In the genomic region with DNA sequence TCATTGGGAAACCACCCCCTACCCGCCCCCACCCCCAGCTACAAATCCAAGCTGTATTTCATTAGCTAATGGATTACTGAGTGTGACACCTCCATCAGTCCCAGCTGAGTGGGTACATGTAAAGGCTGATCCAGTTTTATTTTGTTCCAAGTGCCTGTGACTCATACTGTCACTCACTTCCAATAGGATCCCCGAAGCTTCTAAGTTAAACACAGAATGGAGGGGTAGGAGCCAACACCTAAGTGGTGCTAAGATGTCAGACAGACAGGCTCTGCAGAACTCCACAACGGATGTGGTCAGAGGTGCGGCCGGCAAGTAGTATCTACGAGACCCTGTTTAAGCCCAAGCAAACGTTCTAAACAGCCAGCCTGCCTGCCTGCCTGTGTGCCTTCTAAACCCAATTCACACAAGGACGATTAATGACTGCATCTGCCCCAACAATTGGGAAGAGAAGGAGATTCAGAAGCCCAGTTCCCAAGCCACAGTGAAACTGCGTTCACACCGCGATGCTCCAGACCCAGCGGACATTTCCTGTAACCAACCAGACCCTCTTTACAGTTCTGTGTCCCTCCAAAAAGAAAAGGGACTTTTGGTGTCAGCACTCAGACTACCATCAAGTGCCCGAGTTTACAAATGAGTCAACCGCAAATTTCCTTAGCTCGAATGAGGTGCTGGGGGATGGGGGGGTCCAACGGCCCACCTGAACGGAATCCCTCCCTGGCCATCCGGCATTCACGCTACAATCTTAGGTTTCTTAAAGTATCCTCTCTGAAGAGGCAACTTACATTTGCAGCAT, we compare ENCODE assay signal across 9 mouse cellular contexts. TPM values are rescaled to one million over a fixed set of nuclear protein-coding genes. Genes with fewer than 3 reads are reported as not detected.
DNase-seq lines count a peak whose midpoint lies in the region; ATAC-seq and TF ChIP-seq lines count a peak whose summit lies in the region.
"Had no signal": no experiment of that assay in that cellular context is flagged by ENCODE, and none has a peak within 500 bp of the region (broad histone marks: within the 10 kb centered on the region; RNA-seq: fewer than 3 reads in every experiment).

No protein-coding gene starts in this region.

- H3K4me2 ChIP-seq in hindbrain, embryonic 14.5 days (replicated peaks): peak overlapping the region; percentile 67
- H3K4me2 ChIP-seq in liver, embryonic 14.5 days (ENCODE audit: low read depth): peak overlapping the region; percentile 89
- peak overlapping the region; percentile 94 for H3K4me2 ChIP-seq in stomach, embryonic 14.5 days (replicated peaks; ENCODE audit: low read depth, low read length)

- no peak for TF ChIP-seq CTCF in gastrocnemius, adult 2 months (IDR thresholded peaks at IDR 0.05)
- TF ChIP-seq CTCF in liver, embryonic 14.5 days (IDR thresholded peaks at IDR 0.05; ENCODE audit: low read depth): no peak

- WGBS in hindbrain, embryonic 14.5 days: 2% methylated on average over 19 of the region's 19 CpGs
- WGBS in liver, embryonic 14.5 days (ENCODE audit: insufficient replicate concordance): 2% methylated on average over 19 of the region's 19 CpGs
- WGBS in stomach, embryonic 14.5 days: 4% methylated on average over 19 of the region's 19 CpGs

- H3K9ac ChIP-seq in hindbrain, embryonic 14.5 days: peak overlapping the region; percentile 91
- peak overlapping the region; percentile 94 for H3K9ac ChIP-seq in liver, embryonic 14.5 days (replicated peaks)
- 0 out of 2 replicates have a peak overlapping the region, but pooled peaks have one; percentile 2 for H3K9ac ChIP-seq in stomach, embryonic 14.5 days (replicated peaks; ENCODE audit: low read depth, low read length)

- H3K9me3 ChIP-seq in hindbrain, embryonic 14.5 days (ENCODE audit: control insufficient read depth, low read length): no peaks in the 10 kb centered on the region
- no peaks in the 10 kb centered on the region for H3K9me3 ChIP-seq in liver, embryonic 14.5 days (ENCODE audit: control insufficient read depth, low read length)
- no peaks in the 10 kb centered on the region for H3K9me3 ChIP-seq in stomach, embryonic 14.5 days (ENCODE audit: control insufficient read depth, low read depth, low read length)

- no peak for ATAC-seq in hindbrain, embryonic 14.5 days (ENCODE audit: low FRiP score)
- no peak for ATAC-seq in liver, embryonic 14.5 days (ENCODE audit: insufficient read depth)
- no peak for ATAC-seq in stomach, embryonic 14.5 days (ENCODE audit: insufficient number of reproducible peaks, insufficient read depth, low FRiP score, low read depth)

- peak overlapping the region; percentile 94 for H3K27ac ChIP-seq in gastrocnemius, adult 2 months
- peak overlapping the region; percentile 51 for H3K27ac ChIP-seq in hindbrain, embryonic 14.5 days
- H3K27ac ChIP-seq in liver, embryonic 14.5 days: peak overlapping the region; percentile 85
- H3K27ac ChIP-seq in stomach, embryonic 14.5 days (ENCODE audit: low read length): no peak overlapping the region
- H3K27ac ChIP-seq: macrophage had no signal

- peaks cover 24% of the 10 kb centered on the region for H3K4me1 ChIP-seq in hindbrain, embryonic 14.5 days (replicated peaks; ENCODE audit: control insufficient read depth, insufficient read depth, low read length)
- peaks cover 27 to 31% of the 10 kb centered on the region in 2 experiments for H3K4me1 ChIP-seq in liver, embryonic 14.5 days (replicated peaks; ENCODE audit: control insufficient read depth in 2 of 2, insufficient read depth in 2 of 2, low read length in 1 of 2)
- H3K4me1 ChIP-seq in stomach, embryonic 14.5 days (ENCODE audit: control insufficient read depth, insufficient read depth, low read length): peaks cover 10% of the 10 kb centered on the region

- TF ChIP-seq EP300 in liver, embryonic 14.5 days (IDR thresholded peaks at IDR 0.05; ENCODE audit: low read depth): no peak

- no peaks in the 10 kb centered on the region for H3K27me3 ChIP-seq in hindbrain, embryonic 14.5 days (ENCODE audit: control insufficient read depth, insufficient read depth, low read length)
- H3K27me3 ChIP-seq in liver, embryonic 14.5 days (ENCODE audit: control insufficient read depth, insufficient read depth, low read length): no peaks in the 10 kb centered on the region
- no peaks in the 10 kb centered on the region for H3K27me3 ChIP-seq in stomach, embryonic 14.5 days (ENCODE audit: control insufficient read depth, insufficient read depth, low read length)

- DNase-seq in gastrocnemius, adult 2 months: no peak
- no peak for DNase-seq in gastrocnemius, adult 18-20 months (ENCODE audit: low spot score)
- DNase-seq in A20 (ENCODE audit: low read depth, low spot score): peak; percentile 75
- DNase-seq in embryo, embryonic 10.5 days (ENCODE audit: low spot score): peak; percentile 53
- DNase-seq in hindbrain, embryonic 14.5 days (ENCODE audit: low spot score): no peak
- no peak for DNase-seq in liver, embryonic 14.5 days (ENCODE audit: low read depth in 3 of 3, low spot score in 3 of 3)
- no peak for DNase-seq in c-Kit-positive CD71-positive TER-119-positive erythroid progenitor cells, embryonic 14.5 days (ENCODE audit: low spot score)

- H3K4me3 ChIP-seq in gastrocnemius, adult 2 months: peak overlapping the region; percentile 82
- peak overlapping the region; percentile 83 for H3K4me3 ChIP-seq in hindbrain, embryonic 14.5 days (replicated peaks; ENCODE audit: low read length)
- H3K4me3 ChIP-seq in liver, embryonic 14.5 days (ENCODE audit: insufficient read depth in 1 of 2, low read depth in 2 of 2, low read length in 2 of 2): peak overlapping the region; percentile 80 to 81
- H3K4me3 ChIP-seq in stomach, embryonic 14.5 days (ENCODE audit: low read depth, low read length): peak overlapping the region; percentile 64

- no peaks in the 10 kb centered on the region for H3K36me3 ChIP-seq in hindbrain, embryonic 14.5 days (replicated peaks; ENCODE audit: control insufficient read depth, insufficient read depth)
- H3K36me3 ChIP-seq in liver, embryonic 14.5 days (replicated peaks; ENCODE audit: control insufficient read depth, insufficient read depth, low read depth): peaks cover 7% of the 10 kb centered on the region
- H3K36me3 ChIP-seq in stomach, embryonic 14.5 days (ENCODE audit: control insufficient read depth, insufficient read depth, low read length): no peaks in the 10 kb centered on the region

- intact Hi-C loops in gastrocnemius, adult 2 months (cut with DNase I): no loop called here

RNA-seq across cellular contexts. Expression of a gene that starts 1.2 kb away (rescaled TPM):
- 10 to 100 TPM; 28.4 to 34.7 TPM for total RNA-seq in gastrocnemius, adult 2 months (2021)
- total RNA-seq in gastrocnemius, adult 18-20 months (2021): 10 to 100 TPM; 30.1 to 34.5 TPM
- polyA plus RNA-seq in hindbrain, embryonic 14.5 days (2014; fragmentation: Nextera tagmentation; extraction: Ambion mirVana): 11.1 and 13.3 TPM in 2 replicates
- polyA plus RNA-seq in liver, embryonic 14.5 days (2012; rRNA removed): 9.2 and 9.3 TPM in 2 replicates
- 5.3 and 6.2 TPM in 2 replicates for polyA plus RNA-seq in liver, embryonic 14.5 days (2014; fragmentation: Nextera tagmentation; extraction: Ambion mirVana)
- polyA plus RNA-seq in stomach, embryonic 14.5 days (2014; fragmentation: Nextera tagmentation; extraction: Ambion mirVana): 12.1 and 13.3 TPM in 2 replicates

RNA-seq across cellular contexts. Expression of a gene that starts 55.9 kb away (rescaled TPM):
- 10 to 100 TPM; 19.9 to 20.6 TPM for total RNA-seq in gastrocnemius, adult 2 months (2021)
- 10 to 100 TPM; 17.7 to 18.5 TPM for total RNA-seq in gastrocnemius, adult 18-20 months (2021)
- 29.1 and 33.6 TPM in 2 replicates for polyA plus RNA-seq in hindbrain, embryonic 14.5 days (2014; fragmentation: Nextera tagmentation; extraction: Ambion mirVana)
- polyA plus RNA-seq in liver, embryonic 14.5 days (2012; rRNA removed): 11.7 and 18.3 TPM in 2 replicates
- 18.8 and 20.9 TPM in 2 replicates for polyA plus RNA-seq in liver, embryonic 14.5 days (2014; fragmentation: Nextera tagmentation; extraction: Ambion mirVana)
- 45.2 and 49.1 TPM in 2 replicates for polyA plus RNA-seq in stomach, embryonic 14.5 days (2014; fragmentation: Nextera tagmentation; extraction: Ambion mirVana)

Comparison
In these comparisons a context has a peak if more than half of its experiments do, and no peak if none do; other contexts are left out.
1. DNase-seq: peak in A20 (single experiment) and embryo, embryonic 10.5 days (single experiment); none in gastrocnemius, adult 2 months (single experiment), gastrocnemius, adult 18-20 months (single experiment), hindbrain, embryonic 14.5 days (single experiment), liver, embryonic 14.5 days (0 of 3) and c-Kit-positive CD71-positive TER-119-positive erythroid progenitor cells, embryonic 14.5 days (single experiment).
2. H3K9ac ChIP-seq: peak in every context shown above with its lines; median percentile 94 in liver, embryonic 14.5 days; 91 in hindbrain, embryonic 14.5 days; 2 in stomach, embryonic 14.5 days.
3. Peak in every context shown above with its lines, with median percentiles within 50 percentile points of each other: H3K4me3 ChIP-seq and H3K4me2 ChIP-seq.